Comparison of ENCODE assay signal across 20 mouse cellular contexts in genomic region chr12:118845351-118845750, GRCm38 (mm10). TPM values are rescaled to one million over a fixed set of nuclear protein-coding genes. Genes with fewer than 3 reads are reported as not detected.
"Had no signal": no experiment of that assay in that cellular context is flagged by ENCODE, and none has a peak within 500 bp of the region (broad histone marks: within the 10 kb centered on the region; RNA-seq: fewer than 3 reads in every experiment).

No protein-coding gene starts in this region.

- H3K4me3 ChIP-seq: neural tube, embryonic 13.5 days; neural tube, embryonic 15.5 days had no signal

- ATAC-seq: midbrain, embryonic 13.5 days; midbrain, embryonic 16.5 days had no signal

- H3K4me2 ChIP-seq: lung, embryonic 14.5 days; midbrain, embryonic 13.5 days; neural tube, embryonic 13.5 days; neural tube, embryonic 15.5 days had no signal

- H3K27ac ChIP-seq: liver, embryonic 14.5 days; midbrain, embryonic 10.5 days; midbrain, embryonic 13.5 days; neural tube, embryonic 13.5 days; neural tube, embryonic 15.5 days had no signal

- H3K36me3 ChIP-seq: midbrain, embryonic 13.5 days; neural tube, embryonic 13.5 days; neural tube, embryonic 15.5 days had no signal

- H3K9ac ChIP-seq: liver, embryonic 14.5 days; lung, embryonic 14.5 days; midbrain, embryonic 13.5 days; neural tube, embryonic 13.5 days; neural tube, embryonic 15.5 days had no signal

- H3K9me3 ChIP-seq: midbrain, embryonic 10.5 days; midbrain, embryonic 13.5 days; neural tube, embryonic 13.5 days; neural tube, embryonic 15.5 days had no signal

- DNase-seq: lung, adult 18-20 months; lung, embryonic 14.5 days; lung, postnatal 10 days; lung, postnatal 4 days; right cerebral cortex, adult 18-20 months; right cerebral cortex, postnatal 25 days; right cerebral cortex, postnatal 4 days; spleen, adult 18-20 months; thymus, adult 18-20 months; thymus, postnatal 14 days; thymus, postnatal 36 days had no signal

RNA-seq across cellular contexts. Expression of gene Sp8, which starts 0.8 kb away (rescaled TPM):
- polyA plus RNA-seq: liver, embryonic 16.5 days; lung, embryonic 14.5 days; small intestine, adult 2 months; stomach, embryonic 14.5 days had no signal
